Mouse (Mus musculus): Measurements from ENCODE around the gene Map3k21.

Map3k21 gene

DNA sequence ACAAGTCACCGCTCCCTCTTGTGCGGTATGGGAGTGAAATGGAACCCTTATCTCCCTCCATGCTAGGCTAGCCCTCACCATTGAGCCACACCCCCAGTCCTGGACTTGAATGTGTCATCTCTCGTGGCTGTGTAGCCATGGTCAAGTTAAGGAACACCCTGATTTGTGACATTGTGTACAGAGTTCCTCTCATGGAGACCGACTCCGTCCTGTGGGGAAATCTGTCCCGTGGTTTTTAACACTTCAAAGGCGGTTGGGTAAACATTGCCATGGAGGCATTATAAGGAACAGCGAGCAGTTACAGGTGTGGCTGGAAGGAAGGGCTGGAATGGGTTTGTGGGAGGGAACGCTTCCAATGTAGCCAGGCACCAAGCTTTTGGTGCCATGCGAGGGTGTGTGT, 6.8 kb downstream of the Map3k21 start:
- no peak for DNase-seq (ENCODE audit: low spot score)

DNA sequence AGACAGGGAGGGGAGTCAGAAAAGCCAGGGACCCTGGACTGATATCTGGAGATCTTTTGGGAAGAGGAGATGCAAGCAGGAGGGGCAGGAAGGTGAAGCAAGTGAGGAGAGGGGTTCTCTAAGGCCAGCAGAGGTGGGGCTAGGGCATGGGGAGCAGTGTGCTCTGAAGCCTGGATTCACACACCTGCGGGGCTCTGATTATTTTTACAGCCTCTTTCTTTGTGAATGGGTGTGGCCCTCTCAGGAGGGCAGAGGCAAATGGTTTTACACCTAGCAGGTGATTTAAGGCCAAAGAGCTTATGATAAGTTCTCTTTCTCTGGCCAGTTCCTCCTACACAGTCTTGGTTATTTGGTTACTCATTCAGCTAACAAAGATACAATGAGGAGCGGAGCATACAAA, 8.5 kb downstream of the Map3k21 start:
- DNase-seq (ENCODE audit: low spot score): no peak

GRCm38 (mm10) chr8:125919560-125919959, 9.3 kb downstream of the Map3k21 start:
- DNase-seq (ENCODE audit: low spot score): no peak

DNA sequence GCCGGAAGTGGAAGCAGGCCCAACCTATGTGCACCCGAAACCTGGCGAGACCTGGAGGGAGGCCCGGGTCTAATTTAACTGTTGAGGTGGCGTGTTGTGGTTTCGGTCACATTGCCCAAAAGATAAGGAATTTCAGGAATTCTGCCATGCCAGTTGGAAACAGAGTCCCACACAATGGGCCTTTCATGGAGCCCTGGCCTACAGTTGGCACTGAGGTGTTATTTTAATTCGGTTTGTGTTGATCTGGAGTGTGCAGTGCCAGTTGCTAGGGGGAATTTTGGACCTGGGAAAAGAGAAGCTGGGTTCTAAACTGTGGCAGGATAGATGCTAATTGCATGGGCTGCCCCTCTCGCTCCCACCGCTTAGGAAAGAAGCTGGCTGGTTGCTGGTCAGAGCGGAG, 10.0 kb downstream of the Map3k21 start:
- DNase-seq (ENCODE audit: low spot score): no peak

DNA sequence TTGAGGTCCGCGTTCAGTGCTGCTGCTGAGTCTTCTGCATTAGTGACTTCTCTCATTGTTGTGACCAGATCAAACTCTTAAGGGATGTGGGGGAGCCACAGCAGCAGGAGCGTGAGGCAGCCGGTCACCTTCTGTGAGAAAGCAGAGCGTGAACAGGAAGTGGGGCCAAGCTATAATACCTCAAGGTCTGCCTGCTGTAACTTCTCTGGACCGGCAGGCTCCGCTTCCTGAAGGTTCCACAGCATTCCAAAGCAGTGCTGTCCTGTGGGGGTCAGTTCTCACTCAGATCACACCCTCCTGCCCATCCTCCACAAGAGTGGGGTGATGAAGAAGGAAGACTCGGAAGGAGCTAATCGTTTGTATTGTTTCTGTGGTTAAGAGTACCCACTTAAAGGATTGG, 10.5 kb downstream of the Map3k21 start:
- DNase-seq (ENCODE audit: low spot score): no peak

GRCm38 (mm10) chr8:125922333-125922732, 12.1 kb downstream of the Map3k21 start:
- DNase-seq (ENCODE audit: low spot score): no peak

DNA sequence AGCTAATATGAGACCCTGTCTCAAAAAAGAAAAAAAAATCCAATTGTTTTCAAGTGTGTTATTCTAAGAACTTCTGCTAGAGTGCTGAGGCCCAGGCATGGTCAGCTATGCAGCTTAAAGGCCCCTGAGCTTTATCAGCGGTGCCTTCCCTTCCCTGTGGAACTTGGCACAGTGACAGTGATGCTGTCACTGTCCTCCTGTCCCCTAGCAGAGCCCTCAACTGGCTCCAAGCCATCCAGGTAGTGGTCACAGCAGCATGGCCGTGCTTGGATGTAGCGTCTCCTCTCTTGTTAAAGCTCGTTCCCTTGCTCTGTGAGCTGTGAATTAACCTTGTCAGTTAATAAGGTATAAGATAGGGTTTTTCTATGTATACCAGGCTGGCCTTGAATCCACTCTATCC, 16.4 kb downstream of the Map3k21 start:
- DNase-seq (ENCODE audit: low spot score): no peak

DNA sequence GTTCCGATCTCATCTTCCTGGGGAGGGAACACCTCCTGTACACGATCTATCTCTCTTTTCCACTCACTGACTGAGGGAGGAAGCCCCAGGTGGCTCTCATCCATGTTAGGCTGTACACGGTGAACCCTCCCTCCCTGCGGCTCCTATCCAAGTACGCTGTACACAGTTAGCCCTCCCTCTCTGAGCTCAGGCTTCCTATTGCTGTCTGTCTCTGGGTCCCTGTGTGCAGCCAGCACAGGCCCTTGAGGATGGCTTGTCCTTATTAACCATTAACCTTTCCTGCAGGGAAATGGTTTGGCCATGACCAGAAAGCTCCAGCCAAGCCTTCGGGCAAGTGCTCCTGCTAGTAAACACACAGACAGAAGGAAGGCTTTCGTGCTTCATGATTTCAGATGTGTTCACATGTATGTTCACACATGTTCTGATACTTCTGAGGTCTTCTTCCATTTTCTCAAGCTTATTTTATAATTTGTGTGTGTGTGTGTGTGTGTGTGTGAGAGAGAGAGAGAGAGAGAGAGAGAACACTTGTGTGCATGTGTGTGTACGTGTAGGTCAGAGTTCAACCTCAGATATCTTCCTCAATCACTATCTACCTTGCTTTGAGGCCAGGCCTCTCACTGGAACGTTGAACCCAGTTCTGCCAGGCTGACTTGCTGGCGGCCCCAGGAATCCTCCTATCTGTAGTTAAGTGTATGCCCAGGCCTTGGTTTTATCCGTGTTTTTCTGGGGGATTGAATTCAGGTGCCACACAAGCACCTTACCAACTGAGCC, 20.2 kb downstream of the Map3k21 start:
- DNase-seq (ENCODE audit: low spot score): no peak

GRCm38 (mm10) chr8:125931822-125932221, 21.6 kb downstream of the Map3k21 start:
- DNase-seq (ENCODE audit: low spot score): no peak

GRCm38 (mm10) chr8:125935649-125936048, 25.4 kb downstream of the Map3k21 start:
- DNase-seq (ENCODE audit: low spot score): no peak

DNA sequence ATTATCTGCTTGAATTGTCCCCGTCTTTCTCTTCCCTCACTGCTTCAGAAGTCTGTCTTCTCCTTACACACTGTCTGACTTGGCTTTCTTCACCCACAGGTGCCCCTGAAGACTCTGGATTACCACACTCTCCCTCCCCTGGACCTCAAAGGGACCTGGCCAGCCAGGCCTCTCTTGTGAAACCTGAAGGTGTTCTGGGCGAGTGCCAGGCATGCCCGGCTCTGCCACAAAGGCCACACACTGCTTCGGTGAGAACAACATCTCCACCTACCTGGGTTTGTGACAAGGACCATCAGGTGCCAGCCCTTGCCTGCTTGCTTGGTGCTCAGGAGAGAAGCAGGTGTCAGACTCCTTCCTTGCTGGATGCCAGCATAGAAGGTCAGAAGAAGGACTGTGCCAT, 34.3 kb downstream of the Map3k21 start:
- no peak for DNase-seq (ENCODE audit: low spot score)

DNA sequence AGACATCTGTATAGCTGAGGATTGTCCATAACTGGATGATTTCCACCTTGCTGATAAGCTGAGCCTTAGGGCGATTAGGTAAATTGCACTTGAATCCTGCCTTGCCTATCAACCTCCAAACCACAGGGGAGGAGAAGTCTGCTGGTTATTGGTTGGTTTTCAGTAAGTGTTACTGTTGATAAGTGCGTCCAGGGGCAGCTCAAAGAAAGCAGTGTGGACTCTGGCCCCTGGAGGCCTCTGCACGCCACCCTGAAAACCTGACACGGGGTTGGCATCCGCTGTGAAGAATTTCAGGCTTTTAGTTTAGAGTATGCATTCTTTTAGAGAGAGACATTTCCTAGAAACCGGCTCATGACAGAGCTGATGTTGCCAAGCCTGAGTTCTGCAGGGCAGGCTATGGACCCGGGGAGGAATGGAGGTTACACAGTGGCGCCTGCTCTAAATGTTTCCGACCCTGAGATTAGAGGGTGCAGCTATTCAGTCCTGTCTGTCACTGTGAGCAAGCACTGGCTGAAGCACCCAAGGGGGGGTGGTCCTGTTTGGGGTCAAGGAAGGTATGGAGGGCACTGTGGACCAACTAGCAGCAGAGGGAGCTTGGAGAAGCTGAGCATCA, 38.6 kb downstream of the Map3k21 start:
- DNase-seq (ENCODE audit: low spot score): no peak

GRCm38 (mm10) chr8:125950007-125950940, 40.0 kb downstream of the Map3k21 start:
- DNase-seq (ENCODE audit: low spot score): peak; percentile 53

DNA sequence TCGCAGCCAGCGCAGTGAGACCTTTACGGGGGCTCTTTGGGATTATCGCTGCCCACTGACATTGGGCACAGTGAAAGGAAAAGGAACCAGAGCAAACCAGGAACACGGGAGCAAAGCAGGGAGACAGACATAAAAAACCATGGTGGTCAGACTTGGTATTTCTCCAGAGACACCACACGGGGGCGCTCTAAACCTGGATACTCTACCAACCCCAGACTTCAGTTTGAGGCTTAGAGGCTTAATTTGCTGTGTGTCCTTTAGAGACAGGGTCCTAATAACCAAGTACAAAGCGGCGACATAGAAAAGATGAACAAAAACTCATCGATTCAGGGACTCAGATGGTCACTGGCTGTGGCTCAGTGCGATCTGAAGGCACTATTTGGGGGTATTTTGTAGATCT, 45.4 kb downstream of the Map3k21 start:
- no peak for DNase-seq (ENCODE audit: low spot score)

- DNase-seq (ENCODE audit: low spot score): no peak
Measured at GRCm38 (mm10) chr8:125956796-125957195, 46.5 kb downstream of the Map3k21 start.

- DNase-seq (ENCODE audit: low spot score): no peak
Measured at GRCm38 (mm10) chr8:125957226-125957993, 47.2 kb downstream of the Map3k21 start.

DNA sequence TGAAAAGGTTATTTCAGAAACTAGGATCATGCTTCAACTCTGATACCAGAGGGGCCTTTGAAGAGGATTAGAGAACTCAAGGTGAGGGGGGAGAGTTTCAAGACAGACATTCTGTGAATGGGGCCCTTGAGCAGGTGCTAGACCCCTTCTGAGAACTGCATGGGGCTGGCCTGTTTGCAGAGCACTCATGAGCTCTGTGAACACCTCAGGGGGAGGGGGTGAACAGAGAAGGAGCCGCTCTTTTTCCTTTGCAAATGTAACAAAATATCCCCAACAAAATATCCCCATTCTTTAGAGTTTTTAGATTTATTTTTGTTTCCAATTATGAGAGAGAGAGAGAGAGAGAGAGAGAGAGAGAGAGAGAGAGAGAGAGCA, 47.7 kb downstream of the Map3k21 start:
- DNase-seq (ENCODE audit: low spot score): no peak

- no peak for DNase-seq (ENCODE audit: low spot score)
Measured at GRCm38 (mm10) chr8:125959363-125959771, 49.1 kb downstream of the Map3k21 start.

DNA sequence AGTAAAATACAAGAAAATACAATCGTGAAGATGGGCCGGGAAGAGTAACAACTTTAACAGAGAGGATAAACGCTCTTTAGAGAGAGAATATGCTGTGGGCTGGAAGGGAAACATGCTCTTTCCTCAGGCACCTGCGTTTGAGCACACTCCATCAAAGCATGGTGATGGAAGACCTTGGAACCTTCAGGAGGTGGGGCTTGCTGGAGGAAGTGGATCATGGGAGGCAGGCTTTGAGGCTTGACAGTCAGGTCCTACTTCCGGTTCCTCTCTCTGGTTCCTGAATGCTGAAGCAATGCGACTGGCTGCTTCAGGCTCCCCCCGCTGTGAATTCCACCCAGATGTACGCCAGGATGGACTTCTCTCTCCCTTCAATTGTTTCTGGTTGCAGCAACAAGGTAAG, 49.8 kb downstream of the Map3k21 start:
- DNase-seq (ENCODE audit: low spot score): no peak

- DNase-seq (ENCODE audit: low spot score): no peak
Measured at GRCm38 (mm10) chr8:125961790-125962189, 51.5 kb downstream of the Map3k21 start.

GRCm38 (mm10) chr8:125963807-125964211, 53.6 kb downstream of the Map3k21 start:
- DNase-seq (ENCODE audit: low spot score): no peak

DNA sequence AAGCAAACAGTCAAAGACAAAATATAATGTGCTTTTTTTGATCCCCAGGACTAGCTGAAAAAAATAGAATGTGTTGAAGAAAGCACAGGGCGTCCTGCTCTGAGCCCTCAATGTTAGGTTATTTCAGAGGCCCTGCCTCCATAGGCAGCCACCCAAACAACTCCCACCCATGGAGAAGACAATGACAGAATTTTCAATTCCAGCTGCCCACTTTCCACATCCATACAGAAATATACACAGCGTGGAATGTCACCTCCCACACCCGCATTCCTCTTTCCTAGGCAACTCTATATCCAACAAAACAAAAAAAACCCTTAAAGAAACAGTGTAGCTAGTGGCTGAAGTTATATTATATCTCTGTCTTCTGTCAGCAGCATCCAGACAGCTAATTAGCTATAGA, 61.1 kb downstream of the Map3k21 start:
- DNase-seq (ENCODE audit: low spot score): no peak
